Mouse (Mus musculus) liver, embryonic 14.5 days (tissue): ENCODE measurements around the gene Kif5c. TPM values are rescaled to one million over a fixed set of nuclear protein-coding genes. Genes with fewer than 3 reads are reported as not detected.
A peak's percentile ranks its signal among the peaks of the same experiment; 100 is the strongest.

ENCODE experiments used
- ATAC-seq: fragments of 200-750 bp; cut with Nextera tagmentation; 2 replicates; pipeline ENCODE4 v1.8.0; 2017; ENCODE audit warnings: moderate number of reproducible peaks, mild to moderate bottlenecking, moderate library complexity; ENCODE audit not compliant: insufficient read depth
- DNase-seq, 3 experiments: peaks; one replicate each; pipeline ENCODE4 v3.0.0-alpha.2; 2012 to 2013; ENCODE audit warnings: low read depth in 3 of 3, low spot score in 3 of 3
- H3K27ac ChIP-seq: fragments of 300-500 bp; sonication (generic); 2 replicates; pipeline ENCODE4 v1.5.1; 2014; ENCODE audit warnings: moderate library complexity, mild to moderate bottlenecking, control low read depth, inconsistent platforms
- H3K27me3 ChIP-seq: fragments of 300-500 bp; sonication (generic); 2 replicates; pipeline ENCODE4 v1.6.1; 2014; ENCODE audit warnings: mild to moderate bottlenecking, low read length, moderate library complexity; ENCODE audit not compliant: control insufficient read depth, insufficient read depth
- H3K36me3 ChIP-seq: fragments of 300-500 bp; sonication (generic); replicated peaks from 2 replicates; pipeline ENCODE4 v1.6.1; 2014; ENCODE audit warnings: low read depth; ENCODE audit not compliant: control insufficient read depth, insufficient read depth
- H3K4me1 ChIP-seq, 2 experiments: fragments of 200-500 bp in 1 of 2; fragments of 300-500 bp in 1 of 2; sonication (generic) in 1 of 2; replicated peaks; 2 replicates each; pipeline ENCODE4 v1.6.1; 2012 to 2014; ENCODE audit warnings: antibody characterized with exemption in 1 of 2, inconsistent platforms in 1 of 2, low read length in 1 of 2; ENCODE audit not compliant: control insufficient read depth in 2 of 2, insufficient read depth in 2 of 2
- H3K4me2 ChIP-seq: fragments of 300-500 bp; sonication (generic); 2 replicates; pipeline ENCODE4 v1.6.1; 2014; ENCODE audit warnings: low read depth, mild to moderate bottlenecking, control low read depth, moderate library complexity
- H3K4me3 ChIP-seq, 2 experiments: fragments of 200-500 bp in 1 of 2; fragments of 300-500 bp in 1 of 2; sonication (generic) in 1 of 2; 2 replicates each; pipeline ENCODE4 v1.5.1; 2012 to 2014; ENCODE audit warnings: low read depth in 2 of 2, low read length in 2 of 2, mild to moderate bottlenecking in 2 of 2, control low read depth in 1 of 2, inconsistent platforms in 1 of 2, moderate library complexity in 1 of 2; ENCODE audit not compliant: insufficient read depth in 1 of 2
- H3K9ac ChIP-seq: fragments of 300-500 bp; sonication (generic); replicated peaks from 2 replicates; pipeline ENCODE4 v1.6.1; 2014; ENCODE audit warnings: mild to moderate bottlenecking, control low read depth, moderate library complexity
- H3K9me3 ChIP-seq: fragments of 300-500 bp; sonication (generic); 2 replicates; pipeline ENCODE4 v1.6.1; 2016; ENCODE audit warnings: low read length, mixed read lengths; ENCODE audit not compliant: control insufficient read depth
- CTCF ChIP-seq: IDR thresholded peaks from 2 replicates; pipeline ENCODE4 v1.5.1; 2016; ENCODE audit warnings: antibody characterized with exemption, low read depth, control low read depth
- EP300 ChIP-seq: IDR thresholded peaks from 2 replicates; pipeline ENCODE4 v1.6.1; 2016; ENCODE audit warnings: antibody characterized with exemption, low read depth
- WGBS: fragments of 180-500 bp; shearing (Covaris S2); extraction: QIAGEN DNeasy Blood & Tissue Kit; methylation state at CpG from one replicate; pipeline ENCODE4 v1.1.7; 2014; ENCODE audit not compliant: insufficient replicate concordance; 5-methylcytosine and 5-hydroxymethylcytosine counted together
- polyA plus RNA-seq, 2 experiments: library from polyadenylated mRNA; depleted of rRNA in 1 of 2; stranded (reverse) in 1 of 2; unstranded in 1 of 2; fragments of >200 nt; fragmentation: Nextera tagmentation in 1 of 2; extraction: Ambion mirVana in 1 of 2; gene quantifications; 2 replicates each; pipeline versions ENCODE4 v1.2.1 to v1.2.3; 2012 to 2014

Gene Kif5c
- polyA plus RNA-seq, 2 experiments: 0.10 to 0.17 TPM

DNA sequence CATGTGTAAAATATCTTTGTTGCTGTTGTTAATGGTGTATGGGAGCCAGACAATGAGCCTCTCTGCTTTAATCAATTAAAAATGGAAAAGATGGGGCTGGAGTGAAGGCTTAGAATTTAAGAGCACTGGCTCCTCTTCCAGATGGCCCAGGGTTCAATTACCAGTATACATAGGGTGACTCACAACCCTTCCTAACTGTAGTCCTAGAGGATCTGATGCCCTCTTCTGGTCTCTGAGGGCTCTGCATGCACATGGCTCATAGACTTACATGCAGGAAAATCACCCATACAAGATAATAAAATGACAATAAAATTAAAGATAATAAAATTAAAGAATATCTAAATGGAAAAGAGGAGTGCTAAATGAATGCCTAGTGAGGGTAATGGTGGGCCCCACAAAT, 156.6 kb downstream of the Kif5c start:
- Histone ChIP-seq H3K27ac (no peak overlapping the region), H3K36me3 (no peaks in the 10 kb centered on the region), H3K9ac (no peak overlapping the region), H3K9me3 (no peaks in the 10 kb centered on the region), H3K4me3 (no peak overlapping the region), H3K4me1 (peaks cover 28 to 38% of the 10 kb centered on the region in 2 experiments), H3K27me3 (no peaks in the 10 kb centered on the region), H3K4me2 (no peak overlapping the region)
- no peak for TF ChIP-seq EP300
- TF ChIP-seq CTCF: peak; percentile 56; the same call in 1 of the 2 replicates
- DNase-seq: no peak
- ATAC-seq: no peak

DNA sequence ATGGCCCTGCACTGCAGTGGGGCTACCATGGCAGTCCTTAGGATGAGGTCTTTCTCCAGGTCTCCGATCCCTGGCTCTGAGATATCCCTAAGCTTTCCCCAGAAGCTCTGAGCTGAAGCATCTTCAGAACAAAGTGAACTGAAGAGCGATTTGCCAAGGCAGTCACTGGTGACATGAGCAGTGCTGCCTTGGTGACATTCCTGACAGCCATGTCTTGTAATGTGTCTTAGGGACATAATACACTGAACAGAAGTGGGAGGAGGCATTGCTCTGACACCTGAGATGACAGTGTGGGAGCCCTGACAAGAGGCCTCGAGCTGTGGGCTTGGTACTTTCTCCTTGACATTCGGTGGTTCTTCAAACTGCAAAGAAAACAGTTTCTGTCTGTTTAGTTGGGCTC, 157.3 kb downstream of the Kif5c start:
- no peaks in the 10 kb centered on the region for H3K36me3 ChIP-seq
- no peak for TF ChIP-seq EP300
- TF ChIP-seq CTCF: no peak
- WGBS: 74% methylated on average over 4 of the region's 4 CpGs
- DNase-seq: no peak
- H3K9me3 ChIP-seq: no peaks in the 10 kb centered on the region
- H3K4me3 ChIP-seq: no peak overlapping the region
- no peak overlapping the region for H3K9ac ChIP-seq
- no peaks in the 10 kb centered on the region for H3K27me3 ChIP-seq
- H3K4me1 ChIP-seq: peaks cover 28 to 32% of the 10 kb centered on the region in 2 experiments
- no peak for ATAC-seq
- no peak overlapping the region for H3K4me2 ChIP-seq
- no peak overlapping the region for H3K27ac ChIP-seq

DNA sequence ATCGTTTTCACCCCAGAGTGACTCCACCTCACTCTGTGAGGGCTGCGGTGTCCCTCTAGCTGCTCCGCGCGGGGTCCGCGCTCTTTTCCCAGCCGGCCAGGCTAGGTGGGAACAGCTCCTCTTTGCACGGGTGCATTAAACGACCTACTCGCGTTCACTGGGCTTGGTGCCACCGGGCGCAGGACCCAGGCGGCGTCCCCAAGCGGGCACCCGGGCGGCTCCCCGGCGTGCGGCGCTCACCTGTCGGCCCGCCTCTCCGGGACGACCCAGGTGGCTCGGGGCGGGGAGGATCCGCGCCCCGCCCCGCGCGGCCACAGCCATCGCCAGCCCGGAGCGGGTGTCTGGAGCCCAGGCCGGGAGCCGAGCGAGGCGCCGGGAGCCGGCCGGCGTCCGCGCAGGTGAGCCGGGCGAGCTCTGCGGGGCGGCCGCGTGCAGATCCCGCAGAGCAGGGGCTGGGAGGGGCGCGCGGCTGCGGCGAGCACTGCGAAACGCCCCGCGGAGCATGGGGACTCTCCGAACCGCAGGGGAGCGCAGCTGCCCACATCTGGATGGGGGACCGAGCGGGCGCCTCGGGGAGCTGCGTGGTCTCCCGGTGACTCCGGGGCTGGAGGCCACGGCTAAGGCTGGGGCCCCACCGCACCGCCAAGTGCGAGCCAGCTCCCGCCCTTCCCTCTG, 168.4 kb downstream of the Kif5c start, which contains the start of gene Lypd6b:
Lypd6b (plus strand) TSS at position 313 of the 675 bp plus-strand sequence.
- Histone ChIP-seq H3K27ac (no peak within 1 kb of the TSS), H3K4me2 (peak within 1 kb of the TSS; percentile 51), H3K9me3 (no peaks in the 10 kb centered on the region), H3K4me1 (no peaks in the 10 kb centered on the region), H3K36me3 (no peaks in the 10 kb centered on the region), H3K27me3 (peaks cover 45% of the 10 kb centered on the region), H3K4me3 (peak within 1 kb of the TSS in 1 of 2 experiments; percentile 45; a peak in 2 of 4 replicates), H3K9ac (no peak within 1 kb of the TSS)
- TF ChIP-seq EP300 (no peak), CTCF (no peak)
- 2% methylated on average over 69 of the region's 79 CpGs for WGBS
- DNase-seq (no peak), ATAC-seq (no peak)

DNA sequence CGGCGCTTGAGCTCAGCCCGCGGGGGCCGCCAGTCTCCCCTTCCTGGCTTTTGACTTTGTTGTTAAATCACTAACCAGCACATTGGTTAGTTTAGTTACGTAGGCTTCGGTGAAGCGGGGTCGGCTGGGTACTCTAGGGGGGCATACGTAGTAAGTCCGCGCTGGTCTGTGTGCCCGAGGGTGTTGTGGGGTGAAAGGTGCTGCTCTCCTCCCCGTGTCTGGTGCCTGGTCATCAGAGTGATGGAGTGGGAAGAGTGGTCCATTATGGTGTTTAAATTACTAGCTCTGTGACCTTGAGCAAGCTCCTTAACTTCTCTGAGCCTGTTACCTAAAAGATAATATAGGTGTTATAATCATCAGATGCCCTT, 168.9 kb downstream of the Kif5c start:
- no peak for TF ChIP-seq CTCF
- no peak for TF ChIP-seq EP300
- peak overlapping the region; percentile 51 for H3K4me2 ChIP-seq
- no peak overlapping the region for H3K9ac ChIP-seq
- H3K27me3 ChIP-seq: peaks cover 45% of the 10 kb centered on the region
- H3K9me3 ChIP-seq: no peaks in the 10 kb centered on the region
- H3K4me1 ChIP-seq: no peaks in the 10 kb centered on the region
- DNase-seq: no peak
- H3K27ac ChIP-seq: no peak overlapping the region
- ATAC-seq: no peak
- H3K36me3 ChIP-seq: no peaks in the 10 kb centered on the region
- 1% methylated on average over 14 of the region's 14 CpGs for WGBS
- peak overlapping the region in 1 of 2 experiments; percentile 45; a peak in 2 of 4 replicates for H3K4me3 ChIP-seq

DNA sequence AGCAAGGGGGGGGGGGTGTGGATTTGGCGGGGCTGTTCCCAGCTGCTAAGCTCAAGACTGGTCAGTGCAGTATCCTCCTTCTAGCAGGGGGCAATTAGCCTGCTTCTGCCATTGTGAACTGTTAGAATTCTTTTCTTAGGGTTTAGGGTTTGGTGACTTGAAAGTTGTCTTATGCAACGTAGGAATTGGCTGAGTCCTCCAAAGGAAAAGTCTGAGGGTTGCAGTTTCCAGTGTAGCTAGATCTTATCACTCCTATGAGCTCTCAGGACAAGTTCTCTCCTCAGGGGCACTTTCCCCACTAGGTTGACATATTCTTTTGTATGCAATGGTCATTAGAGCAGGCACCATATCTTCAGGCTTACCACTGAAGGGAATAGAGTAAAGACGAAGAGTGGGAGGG, 169.5 kb downstream of the Kif5c start:
- TF ChIP-seq EP300 (no peak), CTCF (no peak)
- Histone ChIP-seq H3K27ac (no peak overlapping the region), H3K36me3 (no peaks in the 10 kb centered on the region), H3K4me2 (no peak overlapping the region), H3K9ac (no peak overlapping the region), H3K4me1 (no peaks in the 10 kb centered on the region), H3K4me3 (no peak overlapping the region), H3K9me3 (no peaks in the 10 kb centered on the region), H3K27me3 (peaks cover 45% of the 10 kb centered on the region)
- no peak for ATAC-seq
- no peak for DNase-seq
- 7% methylated on average over 3 of the region's 3 CpGs for WGBS
